Mouse (Mus musculus): ENCODE data around the gene Syce3. TPM values are rescaled to one million over a fixed set of nuclear protein-coding genes. Genes with fewer than 3 reads are reported as not detected.

Syce3 gene
- polyA plus RNA-seq, 1 experiment from 2014 or later: not detected

DNA sequence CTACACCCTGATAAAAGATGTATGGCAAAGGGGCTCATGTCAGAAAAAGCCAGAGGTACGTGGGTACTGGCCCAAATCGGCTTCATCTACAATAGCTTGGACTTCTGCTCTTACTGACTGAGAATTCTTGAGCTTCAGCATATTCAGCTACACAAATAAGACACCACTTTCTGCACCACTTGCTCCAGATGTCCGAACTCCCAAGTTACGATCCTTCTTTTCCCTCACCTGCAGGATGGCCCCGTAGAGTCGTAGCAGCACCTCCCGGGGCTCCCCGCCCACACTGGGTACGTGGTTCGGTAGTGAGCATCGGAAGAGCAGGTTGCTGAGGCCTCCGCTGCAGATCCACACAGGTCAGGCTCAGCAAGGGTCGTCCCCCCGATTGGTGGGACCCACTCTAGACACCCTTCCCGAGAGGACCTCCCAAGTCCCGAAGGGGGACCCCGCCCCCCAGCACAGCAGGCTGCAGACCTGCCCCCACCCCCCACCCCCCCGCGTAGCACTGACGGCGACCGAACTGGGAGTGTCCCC is 18.6 kb upstream of the Syce3 start:
- H3K27me3 ChIP-seq (replicated peaks; ENCODE audit: control insufficient read depth, insufficient read depth, low read length): no peaks in the 10 kb centered on the region
- peaks cover 13% of the 10 kb centered on the region for H3K4me1 ChIP-seq (ENCODE audit: control insufficient read depth, insufficient read depth, low read length)
- no peak for DNase-seq (ENCODE audit: low spot score)
- peaks cover 27% of the 10 kb centered on the region for H3K36me3 ChIP-seq (ENCODE audit: control insufficient read depth, insufficient read depth, low read length)
- 5% methylated on average over 16 of the region's 22 CpGs for WGBS
- no peak for ATAC-seq (ENCODE audit: low read depth)
- H3K4me3 ChIP-seq (ENCODE audit: low read depth, low read length): peak overlapping the region; percentile 70
- H3K9ac ChIP-seq (ENCODE audit: low read depth, low read length): peak overlapping the region; percentile 80
- peak overlapping the region; percentile 95; the same call in 1 of the 2 replicates for H3K27ac ChIP-seq (replicated peaks; ENCODE audit: low read depth, low read length)
- no peaks in the 10 kb centered on the region for H3K9me3 ChIP-seq (ENCODE audit: control insufficient read depth, low read length)
- peak overlapping the region; percentile 80 for H3K4me2 ChIP-seq (ENCODE audit: low read depth, low read length)

GRCm38 (mm10) chr15:89428136-89428790 is 18.0 kb upstream of the Syce3 start:
- Histone ChIP-seq H3K36me3 (ENCODE audit: control insufficient read depth, insufficient read depth, low read length) (peaks cover 27% of the 10 kb centered on the region), H3K9me3 (ENCODE audit: control insufficient read depth, low read length) (no peaks in the 10 kb centered on the region), H3K27me3 (replicated peaks; ENCODE audit: control insufficient read depth, insufficient read depth, low read length) (no peaks in the 10 kb centered on the region), H3K4me1 (ENCODE audit: control insufficient read depth, insufficient read depth, low read length) (peaks cover 13% of the 10 kb centered on the region), H3K9ac (ENCODE audit: low read depth, low read length) (peak overlapping the region; percentile 80), H3K27ac (replicated peaks; ENCODE audit: low read depth, low read length) (no peak overlapping the region), H3K4me3 (ENCODE audit: low read depth, low read length) (peak overlapping the region; percentile 70), H3K4me2 (ENCODE audit: low read depth, low read length) (peak overlapping the region; percentile 80)
- DNase-seq (ENCODE audit: low spot score) (no peak), ATAC-seq (ENCODE audit: low read depth) (no peak)
- 84% methylated on average over 19 of the region's 19 CpGs for WGBS

DNA sequence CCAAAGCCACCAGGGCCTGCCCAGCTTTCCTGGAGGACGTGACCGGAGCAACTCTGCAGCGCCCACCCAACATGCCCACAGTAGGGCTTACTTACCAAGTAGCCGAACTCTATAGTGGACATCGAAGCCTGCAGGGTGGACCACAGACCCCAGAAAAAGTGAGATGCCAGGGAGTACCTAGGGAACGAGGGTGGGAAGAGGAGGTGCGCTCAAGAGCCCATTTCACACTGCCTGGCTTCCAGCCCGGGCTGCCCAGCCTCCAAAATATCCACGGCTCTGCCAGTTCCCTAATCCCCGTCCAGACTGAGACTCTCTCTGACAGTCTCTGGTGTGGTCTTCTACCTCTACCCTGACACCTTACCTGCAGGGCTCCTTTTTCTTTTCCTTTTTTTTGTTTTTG is 16.4 kb upstream of the Syce3 start:
- Histone ChIP-seq H3K36me3 (ENCODE audit: control insufficient read depth, insufficient read depth, low read length) (peaks cover 27% of the 10 kb centered on the region), H3K9me3 (ENCODE audit: control insufficient read depth, low read length) (no peaks in the 10 kb centered on the region), H3K27ac (replicated peaks; ENCODE audit: low read depth, low read length) (no peak overlapping the region), H3K4me2 (ENCODE audit: low read depth, low read length) (no peak overlapping the region), H3K4me3 (ENCODE audit: low read depth, low read length) (no peak overlapping the region), H3K27me3 (replicated peaks; ENCODE audit: control insufficient read depth, insufficient read depth, low read length) (no peaks in the 10 kb centered on the region), H3K4me1 (ENCODE audit: control insufficient read depth, insufficient read depth, low read length) (peaks cover 13% of the 10 kb centered on the region), H3K9ac (ENCODE audit: low read depth, low read length) (no peak overlapping the region)
- 96% methylated on average over 10 of the region's 10 CpGs for WGBS
- DNase-seq (ENCODE audit: low spot score): no peak
- no peak for ATAC-seq (ENCODE audit: low read depth)

- 22% methylated on average over 6 of the region's 6 CpGs for WGBS
- no peak within 1 kb of the TSS for H3K9ac ChIP-seq (ENCODE audit: low read depth, low read length)
Measured at GRCm38 (mm10) chr15:89425711-89426121, 15.4 kb upstream of the Syce3 start, which contains the start of gene Cpt1b. TSS of gene Cpt1b (minus strand) at chr15:89425863.

DNA sequence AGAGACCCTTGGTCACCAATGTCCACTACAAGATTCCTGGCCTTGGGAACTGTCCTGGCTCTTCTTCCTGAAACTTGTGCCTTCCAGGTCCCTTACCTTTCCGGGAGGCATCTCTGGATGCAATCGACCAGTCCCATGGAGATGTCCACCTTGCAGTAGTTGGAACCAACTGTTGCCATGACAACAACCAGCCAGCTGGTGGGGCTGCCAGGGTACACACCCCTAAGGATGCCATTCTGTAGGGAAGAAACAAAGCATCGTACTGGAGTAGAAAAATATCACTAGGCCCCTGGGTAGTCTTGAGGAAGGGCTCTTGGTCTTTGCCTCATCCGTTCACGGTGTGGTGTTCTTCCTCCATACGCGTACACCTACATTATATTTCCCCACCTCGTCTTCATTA is 14.3 kb upstream of the Syce3 start:
- Histone ChIP-seq H3K4me3 (ENCODE audit: low read depth, low read length) (no peak overlapping the region), H3K4me2 (ENCODE audit: low read depth, low read length) (no peak overlapping the region), H3K4me1 (ENCODE audit: control insufficient read depth, insufficient read depth, low read length) (peaks cover 9% of the 10 kb centered on the region), H3K9ac (ENCODE audit: low read depth, low read length) (no peak overlapping the region), H3K27ac (replicated peaks; ENCODE audit: low read depth, low read length) (no peak overlapping the region), H3K9me3 (ENCODE audit: control insufficient read depth, low read length) (no peaks in the 10 kb centered on the region), H3K36me3 (ENCODE audit: control insufficient read depth, insufficient read depth, low read length) (peaks cover 27% of the 10 kb centered on the region), H3K27me3 (replicated peaks; ENCODE audit: control insufficient read depth, insufficient read depth, low read length) (no peaks in the 10 kb centered on the region)
- 86% methylated on average over 8 of the region's 8 CpGs for WGBS
- DNase-seq (ENCODE audit: low spot score) (no peak), ATAC-seq (ENCODE audit: low read depth) (no peak)

More at GRCm38 (mm10) chr15:89425711-89426121, 15.4 kb upstream of the Syce3 start, which contains the start of gene Cpt1b:
- H3K9me3 ChIP-seq (ENCODE audit: control insufficient read depth, low read length): no peaks in the 10 kb centered on the region
- ATAC-seq (ENCODE audit: low read depth): no peak
- no peak within 1 kb of the TSS for H3K4me2 ChIP-seq (ENCODE audit: low read depth, low read length)
- no peak within 1 kb of the TSS for H3K27ac ChIP-seq (replicated peaks; ENCODE audit: low read depth, low read length)
- H3K36me3 ChIP-seq (ENCODE audit: control insufficient read depth, insufficient read depth, low read length): peaks cover 27% of the 10 kb centered on the region
- no peak within 1 kb of the TSS for H3K4me3 ChIP-seq (ENCODE audit: low read depth, low read length)
- no peaks in the 10 kb centered on the region for H3K27me3 ChIP-seq (replicated peaks; ENCODE audit: control insufficient read depth, insufficient read depth, low read length)
- H3K4me1 ChIP-seq (ENCODE audit: control insufficient read depth, insufficient read depth, low read length): peaks cover 13% of the 10 kb centered on the region
- no peak for DNase-seq (ENCODE audit: low spot score)

- Histone ChIP-seq H3K27ac (replicated peaks; ENCODE audit: low read depth, low read length) (no peak overlapping the region), H3K36me3 (ENCODE audit: control insufficient read depth, insufficient read depth, low read length) (peaks cover 23% of the 10 kb centered on the region), H3K4me3 (ENCODE audit: low read depth, low read length) (no peak overlapping the region), H3K4me2 (ENCODE audit: low read depth, low read length) (no peak overlapping the region), H3K27me3 (replicated peaks; ENCODE audit: control insufficient read depth, insufficient read depth, low read length) (no peaks in the 10 kb centered on the region), H3K9me3 (ENCODE audit: control insufficient read depth, low read length) (no peaks in the 10 kb centered on the region), H3K9ac (ENCODE audit: low read depth, low read length) (no peak overlapping the region), H3K4me1 (ENCODE audit: control insufficient read depth, insufficient read depth, low read length) (no peaks in the 10 kb centered on the region)
- WGBS: 89% methylated on average over 9 of the region's 9 CpGs
- no peak for ATAC-seq (ENCODE audit: low read depth)
- no peak for DNase-seq (ENCODE audit: low spot score)
Measured at GRCm38 (mm10) chr15:89421938-89422337, 11.6 kb upstream of the Syce3 start.

GRCm38 (mm10) chr15:89415282-89415681 is 5.0 kb upstream of the Syce3 start:
- Histone ChIP-seq H3K27me3 (replicated peaks; ENCODE audit: control insufficient read depth, insufficient read depth, low read length) (no peaks in the 10 kb centered on the region), H3K4me3 (ENCODE audit: low read depth, low read length) (no peak overlapping the region), H3K4me1 (ENCODE audit: control insufficient read depth, insufficient read depth, low read length) (no peaks in the 10 kb centered on the region), H3K4me2 (ENCODE audit: low read depth, low read length) (no peak overlapping the region), H3K9me3 (ENCODE audit: control insufficient read depth, low read length) (no peaks in the 10 kb centered on the region), H3K9ac (ENCODE audit: low read depth, low read length) (no peak overlapping the region), H3K27ac (replicated peaks; ENCODE audit: low read depth, low read length) (no peak overlapping the region), H3K36me3 (ENCODE audit: control insufficient read depth, insufficient read depth, low read length) (peaks cover 8% of the 10 kb centered on the region; the same call in 1 of the 2 replicates)
- 85% methylated on average over 8 of the region's 8 CpGs for WGBS
- ATAC-seq (ENCODE audit: low read depth) (no peak), DNase-seq (ENCODE audit: low spot score) (no peak)

DNA sequence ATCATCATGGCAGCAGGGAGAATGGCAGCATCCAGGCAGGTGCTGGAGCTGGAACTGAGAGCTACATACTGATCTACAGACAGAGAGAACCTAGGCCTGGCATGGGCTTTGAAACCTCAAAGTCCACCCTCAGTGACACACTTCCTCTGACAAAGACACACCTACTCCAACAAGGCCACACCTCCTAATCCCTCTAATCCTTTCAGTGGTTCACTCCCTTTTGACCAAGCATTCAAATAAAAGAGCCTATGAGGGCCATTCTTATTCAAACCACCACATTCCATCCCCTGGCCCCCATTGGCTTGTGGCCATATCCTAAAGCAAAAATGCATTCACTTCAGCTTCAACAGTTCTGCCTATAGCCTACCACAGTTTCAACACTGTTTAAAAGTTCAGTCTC is 3.6 kb downstream of the Syce3 start:
- peaks cover 10% of the 10 kb centered on the region; the same call in 1 of the 2 replicates for H3K9me3 ChIP-seq (ENCODE audit: control insufficient read depth, low read length)
- H3K4me2 ChIP-seq (ENCODE audit: low read depth, low read length): no peak overlapping the region
- no peak overlapping the region for H3K27ac ChIP-seq (replicated peaks; ENCODE audit: low read depth, low read length)
- no peaks in the 10 kb centered on the region for H3K36me3 ChIP-seq (ENCODE audit: control insufficient read depth, insufficient read depth, low read length)
- no peak overlapping the region for H3K4me3 ChIP-seq (ENCODE audit: low read depth, low read length)
- H3K4me1 ChIP-seq (ENCODE audit: control insufficient read depth, insufficient read depth, low read length): no peaks in the 10 kb centered on the region
- no peaks in the 10 kb centered on the region for H3K27me3 ChIP-seq (replicated peaks; ENCODE audit: control insufficient read depth, insufficient read depth, low read length)
- no peak for ATAC-seq (ENCODE audit: low read depth)
- DNase-seq (ENCODE audit: low spot score): no peak
- no peak overlapping the region for H3K9ac ChIP-seq (ENCODE audit: low read depth, low read length)
